Comparison of ENCODE assay signal across 9 mouse cellular contexts in genomic region chr16:60605832-60606583, GRCm38 (mm10). TPM values are rescaled to one million over a fixed set of nuclear protein-coding genes. Genes with fewer than 3 reads are reported as not detected.
A peak's percentile ranks its signal among the peaks of the same experiment; 100 is the strongest.
DNase-seq lines count a peak whose midpoint lies in the region; ATAC-seq lines count a peak whose summit lies in the region.
"Had no signal": no experiment of that assay in that cellular context is flagged by ENCODE, and none has a peak within 500 bp of the region (broad histone marks: within the 10 kb centered on the region; RNA-seq: fewer than 3 reads in every experiment).

No protein-coding gene starts in this region.

- peaks cover 33% of the 10 kb centered on the region for H3K27me3 ChIP-seq in embryonic facial prominence, embryonic 12.5 days
- H3K27me3 ChIP-seq in hindbrain, embryonic 15.5 days, result no peaks in the 10 kb centered on the region
- peaks cover 22% of the 10 kb centered on the region for H3K27me3 ChIP-seq in limb, embryonic 11.5 days (ENCODE audit: control insufficient read depth, insufficient read depth, low read length)

- no peak overlapping the region for H3K27ac ChIP-seq in embryonic facial prominence, embryonic 12.5 days
- H3K27ac ChIP-seq in hindbrain, embryonic 15.5 days (replicated peaks), result peak overlapping the region; percentile 83
- H3K27ac ChIP-seq in limb, embryonic 11.5 days (replicated peaks; ENCODE audit: low read depth, low read length), result no peak overlapping the region

- DNase-seq in gastrocnemius, postnatal 10 days, result peak; percentile 23
- DNase-seq in gastrocnemius, adult 18-20 months (ENCODE audit: low spot score), result no peak
- DNase-seq in R1 (ENCODE audit: low read depth, low spot score), result peak; percentile 61
- DNase-seq in limb, embryonic 11.5 days (ENCODE audit: low spot score), result peak; percentile 74
- DNase-seq in retina, postnatal 1 day, result peak; percentile 80

- WGBS in embryonic facial prominence, embryonic 12.5 days, result under 1% methylated on average over 38 of the region's 38 CpGs
- under 1% methylated on average over 38 of the region's 38 CpGs for WGBS in hindbrain, embryonic 15.5 days
- under 1% methylated on average over 38 of the region's 38 CpGs for WGBS in limb, embryonic 11.5 days

- H3K9ac ChIP-seq in embryonic facial prominence, embryonic 12.5 days, result 0 out of 2 replicates have a peak overlapping the region, but pooled peaks have one; percentile 24
- H3K9ac ChIP-seq in hindbrain, embryonic 15.5 days, result peak overlapping the region; percentile 71
- no peak overlapping the region for H3K9ac ChIP-seq in limb, embryonic 11.5 days (ENCODE audit: low read length)

- no peaks in the 10 kb centered on the region for H3K36me3 ChIP-seq in embryonic facial prominence, embryonic 12.5 days
- H3K36me3 ChIP-seq in hindbrain, embryonic 15.5 days, result no peaks in the 10 kb centered on the region
- no peaks in the 10 kb centered on the region for H3K36me3 ChIP-seq in limb, embryonic 11.5 days (ENCODE audit: control insufficient read depth, insufficient read depth, low read length)

- H3K4me2 ChIP-seq in embryonic facial prominence, embryonic 12.5 days (replicated peaks), result peak overlapping the region; percentile 93
- H3K4me2 ChIP-seq in hindbrain, embryonic 15.5 days, result peak overlapping the region; percentile 92
- peak overlapping the region; percentile 89 for H3K4me2 ChIP-seq in limb, embryonic 11.5 days (ENCODE audit: low read depth, severe bottlenecking)

- H3K4me1 ChIP-seq in embryonic facial prominence, embryonic 12.5 days, result peaks cover 9% of the 10 kb centered on the region; the same call in 1 of the 2 replicates
- peaks cover 12% of the 10 kb centered on the region for H3K4me1 ChIP-seq in hindbrain, embryonic 15.5 days (replicated peaks)
- H3K4me1 ChIP-seq in limb, embryonic 11.5 days (ENCODE audit: control insufficient read depth, insufficient read depth, low read length), result no peaks in the 10 kb centered on the region

- peak overlapping the region; percentile 50 for H3K4me3 ChIP-seq in embryonic facial prominence, embryonic 12.5 days
- peak overlapping the region; percentile 68 for H3K4me3 ChIP-seq in hindbrain, embryonic 15.5 days
- H3K4me3 ChIP-seq in limb, embryonic 11.5 days (ENCODE audit: low read depth, low read length), result peak overlapping the region; percentile 38
- H3K4me3 ChIP-seq: erythroblast, embryonic 14.5 days had no signal

- ATAC-seq in embryonic facial prominence, embryonic 12.5 days (ENCODE audit: insufficient number of reproducible peaks, insufficient read depth, low FRiP score, low TSS enrichment), result peak; percentile 82
- peak; percentile 92 for ATAC-seq in hindbrain, embryonic 15.5 days (ENCODE audit: low FRiP score, low read depth)
- peak; percentile 78 for ATAC-seq in limb, embryonic 11.5 days (ENCODE audit: insufficient number of reproducible peaks, low FRiP score, low TSS enrichment, low read depth)
- ATAC-seq in megakaryocyte progenitor cell, adult 5-6 weeks (replicated peaks; ENCODE audit: poor library complexity), result no peak

- no peaks in the 10 kb centered on the region for H3K9me3 ChIP-seq in embryonic facial prominence, embryonic 12.5 days
- H3K9me3 ChIP-seq in hindbrain, embryonic 15.5 days, result no peaks in the 10 kb centered on the region
- no peaks in the 10 kb centered on the region for H3K9me3 ChIP-seq in limb, embryonic 11.5 days (ENCODE audit: control insufficient read depth, low read length)

RNA-seq across cellular contexts. Expression of gene Epha6, which starts 0.7 kb away (rescaled TPM):
- under 1 TPM; 0.23 to 0.40 TPM for total RNA-seq in gastrocnemius, postnatal 10 days (2021)
- total RNA-seq in gastrocnemius, adult 18-20 months (2021), result not detected
- polyA plus RNA-seq in embryonic facial prominence, embryonic 12.5 days (2016; fragmentation: Nextera tagmentation; extraction: Ambion mirVana), result 2.3 and 2.7 TPM in 2 replicates
- polyA plus RNA-seq in hindbrain, embryonic 15.5 days (2015; fragmentation: Nextera tagmentation; extraction: Ambion mirVana), result 9.5 and 11.3 TPM in 2 replicates
- 0.33 and 0.70 TPM in 2 replicates for polyA plus RNA-seq in limb, embryonic 11.5 days (2014; fragmentation: Nextera tagmentation; extraction: Ambion mirVana)
- total RNA-seq in megakaryocyte progenitor cell, adult 5-6 weeks (2015), result not detected in 2 replicates
- not detected in 2 replicates for total RNA-seq in megakaryocyte progenitor cell, adult 5-6 weeks (2017)
- polyA plus RNA-seq: erythroblast, embryonic 14.5 days had no signal
